Mouse (Mus musculus) kidney, embryonic 14.5 days (tissue): Measurements from ENCODE around the gene Cdh16. TPM values are rescaled to one million over a fixed set of nuclear protein-coding genes. Genes with fewer than 3 reads are reported as not detected.

ENCODE experiments used
- polyA plus RNA-seq: library from polyadenylated mRNA; unstranded; fragments of >200 nt; fragmentation: Nextera tagmentation; extraction: Ambion mirVana; gene quantifications from 2 replicates; pipeline ENCODE4 v1.2.1, GENCODE M21; 2014

The Cdh16 gene
- polyA plus RNA-seq, 1 experiment from 2014 or later: 200 TPM

Other genes starting within 250 kb of the Cdh16 start
- gene Cmtm4, start 228.6 kb downstream of the Cdh16 start, polyA plus RNA-seq: 5.6 and 6.4 TPM in 2 replicates
- gene Dync1li2, start 181.3 kb downstream of the Cdh16 start, polyA plus RNA-seq: 25.8 and 56.6 TPM in 2 replicates
- 0.33 and 0.79 TPM in 2 replicates for gene Terb1, start 114.5 kb downstream of the Cdh16 start, polyA plus RNA-seq
- 123 and 129 TPM in 2 replicates for gene Nae1, start 89.8 kb downstream of the Cdh16 start, polyA plus RNA-seq
- gene Car7, start 89.7 kb downstream of the Cdh16 start, polyA plus RNA-seq: 1.3 and 1.8 TPM in 2 replicates
- 15.1 and 18.7 TPM in 2 replicates for gene Pdp2, start 32.9 kb downstream of the Cdh16 start, polyA plus RNA-seq
- 13.9 and 14.5 TPM in 2 replicates for gene Rrad, start 6.9 kb upstream of the Cdh16 start, polyA plus RNA-seq
- 94.4 and 111 TPM in 2 replicates for gene Ciao2b, start 17.6 kb upstream of the Cdh16 start, polyA plus RNA-seq
- gene Ces2a, start 109.6 kb upstream of the Cdh16 start, polyA plus RNA-seq: not detected in 2 replicates
- gene Ces2b, start 207.2 kb upstream of the Cdh16 start, polyA plus RNA-seq: 0.46 and 0.61 TPM in 2 replicates
- 0.11 TPM in 1 of 2 replicates, not detected in the other for gene Ces2c, start 222.7 kb upstream of the Cdh16 start, polyA plus RNA-seq